Mouse (Mus musculus): ENCODE results near the gene Mcl1. TPM values are rescaled to one million over a fixed set of nuclear protein-coding genes. Genes with fewer than 3 reads are reported as not detected.

Gene Mcl1
- polyA plus RNA-seq, 1 experiment from 2014 or later = 38.1 TPM

DNA sequence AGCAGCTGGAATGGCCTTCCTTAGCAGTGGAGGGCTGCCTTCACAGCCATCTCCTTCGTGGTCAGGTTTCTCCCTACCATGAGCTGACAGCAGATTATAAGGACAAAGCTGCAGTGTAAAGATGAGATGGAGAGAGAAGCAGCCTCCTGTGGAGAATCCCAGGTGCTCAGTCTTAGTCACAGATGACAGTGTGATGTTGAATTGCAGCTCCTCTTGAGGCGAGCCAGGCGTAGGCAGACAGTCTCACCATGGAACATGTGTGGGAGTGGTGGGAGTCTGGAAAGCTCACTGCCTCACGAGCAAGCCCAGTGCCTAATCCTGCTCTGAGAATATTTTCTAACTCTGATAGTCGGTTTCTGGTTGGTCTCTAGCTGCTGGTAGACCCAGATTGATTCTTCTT, 30.8 kb upstream of the Mcl1 start:
- H3K27me3 ChIP-seq (ENCODE audit: insufficient read depth, low read length) = no peaks in the 10 kb centered on the region
- ATAC-seq (ENCODE audit: low FRiP score, low TSS enrichment) = no peak
- peaks cover 42% of the 10 kb centered on the region for H3K36me3 ChIP-seq (ENCODE audit: insufficient read depth, low read length)

DNA sequence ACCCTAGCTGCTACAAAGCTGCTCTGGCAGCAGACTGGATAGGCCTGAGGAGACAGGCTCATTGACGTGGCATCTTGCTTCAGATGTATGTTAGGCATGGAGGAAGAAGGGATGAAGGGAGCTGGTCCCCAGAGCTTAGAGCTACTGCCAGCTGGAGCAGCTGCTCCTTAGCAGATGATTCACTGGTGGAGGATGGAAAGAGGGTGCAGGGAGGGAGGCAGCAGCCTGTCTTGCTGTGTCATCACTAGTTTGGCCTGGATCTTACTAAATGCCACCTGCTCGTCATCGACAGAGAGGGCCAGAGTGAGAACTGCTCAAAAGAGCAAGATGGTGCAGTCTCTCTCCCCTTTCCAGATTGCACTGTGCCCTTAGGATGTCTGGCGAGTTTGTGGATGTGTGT, 28.8 kb upstream of the Mcl1 start:
- H3K36me3 ChIP-seq (ENCODE audit: insufficient read depth, low read length) = peaks cover 56% of the 10 kb centered on the region
- 88% methylated on average over 4 of the region's 4 CpGs for WGBS
- no peak overlapping the region for H3K27ac ChIP-seq (ENCODE audit: low read length)

More for the DNA sequence above, 30.8 kb upstream of the Mcl1 start:
- Histone ChIP-seq H3K9ac (replicated peaks; ENCODE audit: low read length) (no peak overlapping the region), H3K4me1 (ENCODE audit: insufficient read depth, low read length) (peaks cover 12% of the 10 kb centered on the region), H3K4me3 (ENCODE audit: low read length) (no peak overlapping the region), H3K9me3 (ENCODE audit: low read length) (no peaks in the 10 kb centered on the region), H3K4me2 (replicated peaks; ENCODE audit: low read depth, low read length) (no peak overlapping the region), H3K27ac (ENCODE audit: low read length) (no peak overlapping the region)
- WGBS = 66% methylated on average over 5 of the region's 5 CpGs

DNA sequence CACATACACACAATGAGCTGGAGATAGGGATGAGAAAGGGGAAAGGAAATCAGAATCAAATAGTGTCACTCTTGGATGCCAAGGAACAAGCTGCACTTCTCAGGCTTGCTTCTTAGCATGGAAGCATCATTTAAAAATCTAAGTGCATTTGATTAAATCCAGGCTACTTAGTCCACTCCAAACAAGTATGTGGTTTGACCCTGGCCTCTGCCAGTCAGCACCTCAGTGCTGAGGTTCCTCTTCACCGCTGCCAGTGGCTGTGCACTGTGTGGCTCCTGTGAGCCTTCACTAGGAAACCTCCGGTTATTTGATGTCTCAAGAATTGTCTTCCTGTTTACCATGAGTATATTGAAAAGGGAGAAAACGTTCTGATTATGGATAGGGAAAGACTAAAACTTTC, 27.7 kb upstream of the Mcl1 start:
- Histone ChIP-seq H3K27me3 (ENCODE audit: insufficient read depth, low read length) (no peaks in the 10 kb centered on the region), H3K36me3 (ENCODE audit: insufficient read depth, low read length) (peaks cover 59% of the 10 kb centered on the region), H3K27ac (ENCODE audit: low read length) (no peak overlapping the region), H3K4me1 (ENCODE audit: insufficient read depth, low read length) (peaks cover 18% of the 10 kb centered on the region), H3K4me3 (ENCODE audit: low read length) (no peak overlapping the region), H3K4me2 (replicated peaks; ENCODE audit: low read depth, low read length) (no peak overlapping the region), H3K9ac (replicated peaks; ENCODE audit: low read length) (no peak overlapping the region), H3K9me3 (ENCODE audit: low read length) (no peaks in the 10 kb centered on the region)
- WGBS = 78% methylated on average over 3 of the region's 3 CpGs
- no peak for ATAC-seq (ENCODE audit: low FRiP score, low TSS enrichment)

More for the DNA sequence above, 28.8 kb upstream of the Mcl1 start:
- Histone ChIP-seq H3K4me2 (replicated peaks; ENCODE audit: low read depth, low read length) (no peak overlapping the region), H3K9me3 (ENCODE audit: low read length) (no peaks in the 10 kb centered on the region), H3K9ac (replicated peaks; ENCODE audit: low read length) (no peak overlapping the region), H3K4me3 (ENCODE audit: low read length) (no peak overlapping the region), H3K27me3 (ENCODE audit: insufficient read depth, low read length) (no peaks in the 10 kb centered on the region), H3K4me1 (ENCODE audit: insufficient read depth, low read length) (peaks cover 14% of the 10 kb centered on the region)
- ATAC-seq (ENCODE audit: low FRiP score, low TSS enrichment) = no peak

- peaks cover 18% of the 10 kb centered on the region for H3K4me1 ChIP-seq (ENCODE audit: insufficient read depth, low read length)
- no peak for ATAC-seq (ENCODE audit: low FRiP score, low TSS enrichment)
- H3K9me3 ChIP-seq (ENCODE audit: low read length) = no peaks in the 10 kb centered on the region
- H3K36me3 ChIP-seq (ENCODE audit: insufficient read depth, low read length) = peaks cover 60% of the 10 kb centered on the region
- H3K4me3 ChIP-seq (ENCODE audit: low read length) = no peak overlapping the region
- no peak overlapping the region for H3K9ac ChIP-seq (replicated peaks; ENCODE audit: low read length)
- no peaks in the 10 kb centered on the region for H3K27me3 ChIP-seq (ENCODE audit: insufficient read depth, low read length)
- H3K4me2 ChIP-seq (replicated peaks; ENCODE audit: low read depth, low read length) = no peak overlapping the region
- WGBS = 54% methylated on average over 6 of the region's 6 CpGs
- no peak overlapping the region for H3K27ac ChIP-seq (ENCODE audit: low read length)
Measured at GRCm38 (mm10) chr3:95631304-95631703, 27.3 kb upstream of the Mcl1 start.

- WGBS = 65% methylated on average over 12 of the region's 12 CpGs
- H3K9me3 ChIP-seq (ENCODE audit: low read length) = no peaks in the 10 kb centered on the region
- H3K4me2 ChIP-seq (replicated peaks; ENCODE audit: low read depth, low read length) = no peak overlapping the region
- H3K4me3 ChIP-seq (ENCODE audit: low read length) = no peak overlapping the region
- no peak overlapping the region for H3K27ac ChIP-seq (ENCODE audit: low read length)
- H3K27me3 ChIP-seq (ENCODE audit: insufficient read depth, low read length) = no peaks in the 10 kb centered on the region
- peaks cover 63% of the 10 kb centered on the region for H3K36me3 ChIP-seq (ENCODE audit: insufficient read depth, low read length)
- no peak for ATAC-seq (ENCODE audit: low FRiP score, low TSS enrichment)
- peaks cover 14% of the 10 kb centered on the region for H3K4me1 ChIP-seq (ENCODE audit: insufficient read depth, low read length)
- H3K9ac ChIP-seq (replicated peaks; ENCODE audit: low read length) = no peak overlapping the region
Measured at GRCm38 (mm10) chr3:95632648-95633588, 25.7 kb upstream of the Mcl1 start.

DNA sequence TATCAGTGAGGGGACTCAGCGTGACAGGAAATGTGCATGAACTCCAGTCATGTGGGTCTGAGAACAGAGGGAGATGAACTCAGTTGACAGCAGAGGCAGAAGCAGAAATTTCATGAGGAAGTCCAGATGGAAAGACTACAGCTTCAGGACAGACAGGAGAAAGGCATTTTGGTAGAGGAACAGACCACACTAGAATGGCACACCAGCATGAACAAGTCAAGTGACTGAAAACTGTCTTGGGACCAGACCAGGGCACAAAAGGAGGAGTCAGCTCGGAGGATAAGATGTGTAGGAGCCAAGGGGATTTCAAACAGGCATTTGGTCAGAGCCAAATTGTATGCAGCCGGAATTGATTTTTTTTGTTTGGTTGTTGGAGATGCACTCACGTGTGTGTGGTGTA, 23.0 kb upstream of the Mcl1 start:
- no peak overlapping the region for H3K9ac ChIP-seq (replicated peaks; ENCODE audit: low read length)
- H3K4me2 ChIP-seq (replicated peaks; ENCODE audit: low read depth, low read length) = no peak overlapping the region
- H3K27me3 ChIP-seq (ENCODE audit: insufficient read depth, low read length) = no peaks in the 10 kb centered on the region
- H3K9me3 ChIP-seq (ENCODE audit: low read length) = no peaks in the 10 kb centered on the region
- no peak overlapping the region for H3K4me3 ChIP-seq (ENCODE audit: low read length)
- H3K27ac ChIP-seq (ENCODE audit: low read length) = peak overlapping the region; percentile 51
- H3K4me1 ChIP-seq (ENCODE audit: insufficient read depth, low read length) = peaks cover 14% of the 10 kb centered on the region
- H3K36me3 ChIP-seq (ENCODE audit: insufficient read depth, low read length) = peaks cover 43% of the 10 kb centered on the region
- 54% methylated on average over 4 of the region's 4 CpGs for WGBS
- no peak for ATAC-seq (ENCODE audit: low FRiP score, low TSS enrichment)

- Histone ChIP-seq H3K9ac (replicated peaks; ENCODE audit: low read length) (no peak overlapping the region), H3K4me3 (ENCODE audit: low read length) (no peak overlapping the region), H3K4me1 (ENCODE audit: insufficient read depth, low read length) (peaks cover 14% of the 10 kb centered on the region), H3K9me3 (ENCODE audit: low read length) (no peaks in the 10 kb centered on the region), H3K27ac (ENCODE audit: low read length) (peak overlapping the region; percentile 51), H3K36me3 (ENCODE audit: insufficient read depth, low read length) (peaks cover 39% of the 10 kb centered on the region), H3K27me3 (ENCODE audit: insufficient read depth, low read length) (no peaks in the 10 kb centered on the region), H3K4me2 (replicated peaks; ENCODE audit: low read depth, low read length) (no peak overlapping the region)
- WGBS = 61% methylated on average over 4 of the region's 4 CpGs
- ATAC-seq (ENCODE audit: low FRiP score, low TSS enrichment) = no peak
Measured at GRCm38 (mm10) chr3:95636072-95636471, 22.5 kb upstream of the Mcl1 start.

GRCm38 (mm10) chr3:95639694-95640093, 18.9 kb upstream of the Mcl1 start:
- no peaks in the 10 kb centered on the region for H3K27me3 ChIP-seq (ENCODE audit: insufficient read depth, low read length)
- H3K4me3 ChIP-seq (ENCODE audit: low read length) = no peak overlapping the region
- 93% methylated on average over 1 of the region's 1 CpGs for WGBS
- H3K36me3 ChIP-seq (ENCODE audit: insufficient read depth, low read length) = peaks cover 20% of the 10 kb centered on the region
- no peak overlapping the region for H3K4me2 ChIP-seq (replicated peaks; ENCODE audit: low read depth, low read length)
- H3K27ac ChIP-seq (ENCODE audit: low read length) = no peak overlapping the region
- H3K4me1 ChIP-seq (ENCODE audit: insufficient read depth, low read length) = peaks cover 12% of the 10 kb centered on the region
- H3K9me3 ChIP-seq (ENCODE audit: low read length) = no peaks in the 10 kb centered on the region
- no peak overlapping the region for H3K9ac ChIP-seq (replicated peaks; ENCODE audit: low read length)
- no peak for ATAC-seq (ENCODE audit: low FRiP score, low TSS enrichment)

DNA sequence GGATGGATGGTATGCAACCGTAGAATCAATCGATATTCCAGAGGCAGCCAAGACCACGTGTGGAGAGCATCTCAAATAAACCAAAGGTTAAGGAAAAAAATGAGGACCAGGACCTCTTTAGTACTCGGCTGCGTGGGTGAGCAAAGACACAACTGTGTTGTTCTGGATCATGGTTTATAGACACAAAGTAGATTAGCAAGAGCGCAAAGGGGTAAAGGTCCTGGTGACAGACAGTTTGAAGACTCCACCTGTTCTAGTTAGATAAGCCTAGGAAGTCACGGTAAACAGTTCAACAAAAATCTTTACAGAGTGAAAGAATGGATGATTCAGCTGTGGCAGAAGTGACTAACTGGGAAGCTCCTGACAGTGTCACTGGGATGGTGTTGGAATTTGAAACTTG, 15.5 kb upstream of the Mcl1 start:
- 65% methylated on average over 7 of the region's 7 CpGs for WGBS
- H3K9me3 ChIP-seq (ENCODE audit: low read length) = no peaks in the 10 kb centered on the region
- H3K9ac ChIP-seq (replicated peaks; ENCODE audit: low read length) = no peak overlapping the region
- no peak for ATAC-seq (ENCODE audit: low FRiP score, low TSS enrichment)
- no peaks in the 10 kb centered on the region for H3K27me3 ChIP-seq (ENCODE audit: insufficient read depth, low read length)
- H3K4me2 ChIP-seq (replicated peaks; ENCODE audit: low read depth, low read length) = no peak overlapping the region
- 0 out of 2 replicates have a peak, but pooled peaks cover 3% of the 10 kb centered on the region for H3K4me1 ChIP-seq (ENCODE audit: insufficient read depth, low read length)
- no peak overlapping the region for H3K27ac ChIP-seq (ENCODE audit: low read length)
- H3K36me3 ChIP-seq (ENCODE audit: insufficient read depth, low read length) = 0 out of 2 replicates have a peak, but pooled peaks cover 3% of the 10 kb centered on the region
- no peak overlapping the region for H3K4me3 ChIP-seq (ENCODE audit: low read length)
